ENCODE assay signal across 9 mouse cellular contexts in the genomic region with DNA sequence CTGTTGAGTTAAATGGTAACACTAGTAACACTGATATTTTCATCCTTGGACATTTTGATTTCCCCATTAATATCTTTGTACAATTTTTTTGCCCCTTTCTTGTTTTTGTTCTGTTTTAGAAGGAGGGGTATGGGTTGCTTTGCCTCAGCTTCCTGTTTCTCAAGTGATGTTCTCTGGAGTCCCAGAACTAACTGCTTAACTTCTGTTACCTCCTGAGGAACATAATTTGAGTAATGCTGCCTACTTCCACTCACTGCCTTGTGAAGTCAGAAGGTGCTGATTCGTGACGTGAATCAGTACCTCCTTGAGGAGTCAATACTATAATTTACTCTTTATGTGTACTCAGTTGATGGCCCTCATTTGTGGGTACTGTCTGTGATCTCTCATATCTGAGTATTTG.
"Had no signal": no experiment of that assay in that cellular context is flagged by ENCODE, and none has a peak within 500 bp of the region (broad histone marks: within the 10 kb centered on the region; RNA-seq: fewer than 3 reads in every experiment).

No protein-coding gene starts in this region.

- ATAC-seq: midbrain, embryonic 16.5 days had no signal

- DNase-seq: lung, adult 18-20 months; lung, embryonic 14.5 days; lung, postnatal 10 days; lung, postnatal 4 days; midbrain, embryonic 14.5 days; right cerebral cortex, postnatal 14 days; thymus, adult 2 months; thymus, postnatal 25 days had no signal
